Mouse (Mus musculus) cerebellum, adult 2 months (tissue): ENCODE measurements around the gene Fam173a.

ENCODE experiments used
- CTCF ChIP-seq: fragments of 200-500 bp; IDR thresholded peaks from 2 replicates; pipeline ENCODE4 v1.5.1; 2011; ENCODE audit warnings: low read depth, mild to moderate bottlenecking, control low read depth, low read length, moderate library complexity, borderline replicate concordance; ENCODE audit not compliant: insufficient read depth
- POLR2A ChIP-seq: fragments of 200-500 bp; IDR thresholded peaks from 2 replicates; pipeline ENCODE4 v1.6.1; 2011; ENCODE audit warnings: low read length, control low read depth, borderline replicate concordance; ENCODE audit not compliant: insufficient read depth

- no peak for TF ChIP-seq POLR2A
- no peak for TF ChIP-seq CTCF
Measured at GRCm38 (mm10) chr17:25810890-25811289, 18.2 kb upstream of the Fam173a start.
